Mouse (Mus musculus) thymus, adult 18-20 months (tissue): Measurements from ENCODE around the gene Lpar1.

Source experiments
- DNase-seq, 2 experiments: peaks; one replicate each; pipeline ENCODE4 v3.0.0; 2022; ENCODE audit warnings: mixed read lengths in 2 of 2

Lpar1 gene

DNA sequence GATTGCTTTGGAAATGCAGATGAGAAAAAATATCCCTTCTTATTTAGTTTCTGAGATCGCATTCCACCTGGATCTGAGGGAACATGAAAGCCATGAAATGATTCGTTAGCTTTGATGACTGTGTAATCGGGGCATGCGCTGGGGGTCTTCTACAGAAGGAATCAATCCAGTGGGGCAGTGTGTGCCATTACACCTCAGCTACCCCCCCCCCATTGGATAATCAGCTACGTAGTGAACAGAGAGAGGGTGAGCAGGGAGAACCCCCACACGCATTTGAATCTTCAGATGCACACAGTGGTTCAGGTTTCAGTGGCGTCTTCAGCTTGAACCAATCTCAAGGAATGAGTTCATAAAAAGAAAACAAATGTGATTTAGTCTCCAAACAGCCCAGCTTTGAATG is 115.0 kb downstream of the Lpar1 start:
- DNase-seq, result no peak

DNA sequence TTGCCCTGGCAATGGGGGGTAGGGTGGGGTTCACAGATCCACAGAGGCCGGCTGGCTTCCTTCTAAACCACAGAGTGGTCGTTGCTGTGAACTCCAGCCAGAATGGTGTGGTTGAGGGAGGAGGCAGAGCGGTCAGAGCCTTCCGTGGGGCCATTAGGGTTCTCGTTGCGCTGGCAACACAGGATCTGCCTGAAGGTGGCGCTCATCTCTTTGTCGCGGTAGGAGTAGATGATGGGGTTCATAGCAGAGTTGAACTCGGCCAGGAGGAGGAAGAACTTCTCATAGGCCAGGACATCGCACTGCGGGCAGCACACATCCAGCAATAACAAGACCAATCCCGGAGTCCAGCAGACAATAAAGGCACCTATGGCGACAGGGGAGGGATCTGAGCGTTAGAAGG is 116.4 kb downstream of the Lpar1 start:
- DNase-seq, result no peak

DNA sequence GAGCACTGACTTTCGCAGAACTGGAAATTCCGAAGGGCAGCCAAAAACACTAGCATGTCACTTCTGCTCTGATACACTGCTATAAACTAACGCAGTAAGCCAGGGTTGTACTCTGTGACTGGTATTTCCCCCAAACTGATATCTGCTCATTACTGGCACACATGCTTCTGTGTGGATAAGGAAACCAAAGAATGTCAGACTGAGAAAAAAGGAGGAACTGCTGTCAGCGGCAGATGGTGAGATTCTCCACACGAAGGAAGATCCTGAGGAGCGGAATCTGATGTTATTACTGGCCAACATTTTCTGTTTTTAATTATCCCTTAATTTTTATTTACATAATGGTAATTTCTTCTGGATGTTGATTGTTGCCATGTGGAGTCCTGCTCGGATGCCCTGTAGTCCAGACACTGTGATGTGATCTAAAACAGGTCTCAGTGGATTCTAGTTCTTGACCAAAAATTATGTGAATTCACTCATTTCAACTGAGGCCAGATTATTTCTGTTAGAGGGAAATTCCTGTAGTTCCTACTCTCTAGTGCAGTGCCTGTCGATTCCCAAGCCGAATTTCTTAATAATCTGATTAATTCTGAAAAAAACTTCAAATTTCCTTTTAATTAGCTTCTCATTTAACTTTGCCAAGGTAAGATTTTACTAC is 130.3 kb downstream of the Lpar1 start:
- DNase-seq, result no peak

DNA sequence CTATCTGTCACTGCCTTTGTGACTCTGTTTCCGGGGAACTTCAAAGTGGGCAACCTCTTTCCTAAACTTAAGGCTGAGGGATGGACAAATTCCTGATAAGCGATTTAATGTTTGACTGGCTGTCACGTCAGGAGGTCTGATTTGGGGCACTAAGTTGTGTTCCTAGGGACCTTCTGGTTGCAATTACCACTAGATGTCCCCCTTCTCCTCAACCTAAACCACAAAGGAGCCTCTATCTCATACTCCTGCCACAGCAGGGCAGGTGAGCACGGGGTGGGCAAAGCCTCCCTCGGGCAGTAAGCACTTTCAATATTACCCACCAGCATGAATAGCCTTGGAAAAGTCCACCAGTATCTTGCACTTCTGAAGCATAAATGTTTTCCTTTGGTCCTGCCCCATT is 134.5 kb downstream of the Lpar1 start:
- DNase-seq, result no peak

DNA sequence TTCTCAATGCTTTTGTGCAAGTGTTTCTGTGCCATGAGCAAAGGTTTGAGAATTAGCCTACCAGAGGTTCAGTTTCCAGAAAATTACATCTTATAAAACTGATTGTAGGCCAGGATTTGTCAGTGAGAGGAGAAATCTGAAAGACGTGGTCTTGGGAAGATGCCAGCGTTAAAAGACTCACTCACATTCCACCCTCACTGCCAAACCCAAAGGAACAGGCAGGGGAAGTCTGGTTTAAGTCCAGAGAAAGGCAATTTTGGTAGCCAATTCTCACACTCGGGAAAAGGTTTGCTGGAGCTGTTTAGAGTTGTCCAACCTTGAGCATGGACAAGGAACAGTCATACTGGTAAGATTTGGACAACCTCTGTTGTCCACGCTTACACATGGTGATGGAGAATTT is 136.4 kb downstream of the Lpar1 start:
- DNase-seq, result no peak

DNA sequence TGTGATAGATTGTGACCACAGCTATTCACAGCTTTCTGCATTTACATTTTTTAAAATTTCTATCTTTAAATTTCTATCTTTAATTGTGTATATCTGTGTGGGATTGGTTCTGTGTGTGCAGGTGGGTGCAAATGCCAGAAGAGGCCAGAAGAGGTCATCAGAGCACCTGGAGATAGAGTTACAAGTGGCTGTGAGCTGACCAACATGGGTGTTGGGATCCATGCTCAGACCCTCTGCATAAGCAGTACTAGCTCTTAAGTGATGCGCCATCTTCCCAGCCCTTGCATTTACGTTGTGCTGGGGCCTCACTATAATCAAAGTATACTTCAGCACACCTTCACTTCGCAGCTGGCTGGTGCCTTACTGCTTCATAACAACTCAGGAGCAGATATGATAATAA is 138.2 kb downstream of the Lpar1 start:
- DNase-seq, result no peak

DNA sequence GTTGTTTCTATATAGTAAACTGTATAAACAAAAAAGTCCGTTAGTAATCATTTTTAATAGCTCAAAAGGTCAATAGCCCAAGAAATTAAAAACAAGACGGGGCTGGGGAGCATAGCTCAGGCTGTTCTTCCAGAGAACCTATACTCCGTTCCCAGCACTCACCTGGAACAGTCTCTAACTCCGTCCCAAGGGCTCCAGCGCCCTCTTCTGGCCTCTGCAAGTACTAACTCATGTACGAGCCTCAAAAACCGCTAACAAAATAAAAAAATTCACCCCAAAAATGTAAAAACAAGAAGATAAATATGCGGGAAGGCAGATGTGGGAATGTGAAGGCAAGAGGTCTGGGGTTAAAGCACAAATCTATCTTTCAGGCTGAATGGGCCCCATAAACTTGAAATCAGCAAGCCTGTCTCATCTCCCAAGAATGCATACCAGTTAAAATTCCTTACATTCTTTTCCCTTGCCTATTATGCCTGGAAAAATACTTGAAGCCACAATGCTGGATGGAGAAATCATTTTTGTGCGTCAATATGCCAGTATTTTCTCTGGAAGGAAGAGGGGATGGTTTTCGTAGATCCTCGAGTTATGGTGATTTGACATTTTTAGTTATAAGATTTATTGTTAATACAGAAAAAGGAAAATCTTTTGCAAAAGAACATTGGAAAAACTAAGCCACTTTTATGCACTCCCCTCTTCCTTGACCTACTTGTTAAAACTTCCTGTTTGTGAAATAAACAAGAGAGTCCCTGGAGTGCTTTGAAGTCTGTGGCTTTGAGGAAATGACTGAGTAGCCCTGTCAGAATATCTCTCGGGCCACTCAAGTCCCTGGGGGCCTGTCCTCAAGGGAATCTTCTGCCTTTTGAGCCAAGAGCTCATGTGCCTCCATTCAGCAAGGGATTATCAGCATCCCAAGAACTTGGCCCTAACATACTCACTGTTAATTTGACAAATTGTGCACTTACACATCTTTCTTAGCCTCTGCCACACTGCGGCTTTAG is 140.2 kb downstream of the Lpar1 start:
- no peak for DNase-seq

DNA sequence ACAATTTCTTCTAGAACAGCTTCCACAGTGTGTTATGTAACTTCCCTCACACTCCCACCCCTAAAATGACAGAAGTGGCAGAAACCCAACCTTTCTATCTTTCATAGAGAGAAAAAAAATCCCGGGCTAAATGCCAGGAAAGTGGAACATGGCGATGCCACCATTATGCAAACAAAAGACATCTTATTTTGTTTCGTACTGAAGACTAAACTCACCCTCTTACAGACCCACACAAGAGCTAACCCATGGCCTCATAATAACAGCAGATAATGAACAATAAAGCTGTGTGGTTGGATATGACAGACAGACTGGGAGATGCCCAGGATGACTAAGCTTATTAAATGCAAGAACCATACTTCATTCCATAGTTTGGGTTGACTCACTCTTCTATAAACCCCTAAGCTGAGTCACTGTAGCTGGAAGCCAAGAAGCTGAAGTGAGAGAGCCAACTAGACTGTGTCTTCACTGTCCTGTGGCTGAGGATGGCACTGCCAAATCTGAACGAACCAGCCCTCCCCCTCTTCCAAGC is 151.7 kb downstream of the Lpar1 start:
- no peak for DNase-seq

DNA sequence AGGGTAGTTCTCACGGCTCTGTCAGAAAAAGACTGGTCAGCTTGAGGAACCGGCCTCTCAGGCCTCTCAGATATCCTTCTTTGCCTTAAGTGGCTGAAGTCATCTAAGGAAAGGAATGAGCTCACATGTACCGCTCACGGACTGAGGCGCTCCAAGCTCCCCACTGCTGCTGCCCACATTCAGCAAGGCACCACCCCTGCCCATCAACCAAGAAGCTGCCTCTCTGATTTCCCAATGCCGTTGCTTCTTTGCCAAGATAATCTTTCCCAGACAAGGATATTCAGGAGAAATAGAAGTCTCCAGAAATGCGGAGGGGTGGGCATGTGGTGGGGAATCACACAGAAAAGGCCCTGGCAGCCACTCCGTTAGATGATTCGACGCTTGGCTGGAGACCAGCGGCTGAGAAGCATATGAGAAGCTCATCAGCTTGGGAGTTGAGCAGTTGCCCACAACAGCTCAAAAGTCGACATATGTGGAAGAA is 152.8 kb downstream of the Lpar1 start:
- DNase-seq, result no peak
